Mouse (Mus musculus): ENCODE data around the gene Tcf12. TPM values are rescaled to one million over a fixed set of nuclear protein-coding genes. Genes with fewer than 3 reads are reported as not detected.

The Tcf12 gene
- polyA plus RNA-seq, 1 experiment: 52.1 TPM

DNA sequence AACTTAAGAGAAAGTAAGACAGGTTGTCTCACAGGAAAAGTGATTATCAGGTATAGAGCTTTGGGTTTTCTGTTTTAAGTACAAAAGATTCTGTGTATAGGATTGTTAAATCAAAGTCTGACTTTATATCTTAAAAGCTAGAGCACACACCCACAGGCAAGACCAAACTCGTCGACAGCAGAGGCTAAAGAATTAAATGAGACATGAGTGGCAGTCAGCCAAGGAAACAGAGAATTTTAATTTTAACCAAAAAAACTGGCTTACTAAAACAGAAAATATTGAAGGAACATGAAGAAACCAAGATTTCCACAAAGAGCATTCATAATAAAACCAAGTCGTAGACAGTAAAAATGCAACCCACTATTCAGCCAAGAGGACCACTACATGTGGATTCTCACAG lies 90.2 kb downstream of the Tcf12 start:
- no peak for TF ChIP-seq CTCF (IDR thresholded peaks at IDR 0.05; ENCODE audit: extremely low read depth, insufficient read depth, insufficient read length, insufficient replicate concordance)
- TF ChIP-seq POLR2A (IDR thresholded peaks at IDR 0.05; ENCODE audit: low read depth, low read length): no peak
- H3K27ac ChIP-seq (ENCODE audit: insufficient read depth, low read length): no peak overlapping the region
- no peak for DNase-seq (ENCODE audit: low read depth in 1 of 2, low spot score in 2 of 2)
- no peaks in the 10 kb centered on the region for H3K27me3 ChIP-seq (ENCODE audit: control insufficient read depth, insufficient read depth, low read length)
- H3K36me3 ChIP-seq (ENCODE audit: control insufficient read depth, insufficient read depth, low read length): no peaks in the 10 kb centered on the region
- 66% methylated on average over 3 of the region's 3 CpGs for WGBS
- H3K4me3 ChIP-seq (ENCODE audit: extremely low read depth, insufficient read depth, insufficient read length): no peak overlapping the region
- H3K4me1 ChIP-seq (ENCODE audit: control insufficient read depth, insufficient read depth, insufficient read length): no peaks in the 10 kb centered on the region

DNA sequence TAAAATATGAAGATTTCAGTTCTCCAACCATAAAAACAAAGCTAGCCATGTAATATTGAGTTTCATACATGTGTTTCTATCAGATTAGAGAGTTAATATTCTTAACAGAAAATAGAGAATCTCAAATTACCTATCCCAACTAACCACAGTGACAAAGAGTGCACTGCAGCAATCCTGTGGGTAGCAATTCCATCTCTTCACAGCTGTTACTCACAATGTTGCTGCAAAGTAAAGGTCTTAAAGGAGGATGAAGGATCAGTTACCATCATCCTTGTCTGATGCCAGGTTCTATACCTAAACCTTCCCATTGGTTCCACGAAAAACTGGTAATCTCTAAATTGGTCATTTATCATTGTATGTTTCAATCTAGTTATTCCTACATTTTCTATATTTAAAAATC lies 95.7 kb downstream of the Tcf12 start:
- 95% methylated on average over 1 of the region's 1 CpGs for WGBS
- no peak for DNase-seq (ENCODE audit: low read depth in 1 of 2, low spot score in 2 of 2)
- no peaks in the 10 kb centered on the region for H3K27me3 ChIP-seq (ENCODE audit: control insufficient read depth, insufficient read depth, low read length)
- peaks cover 2% of the 10 kb centered on the region for H3K4me1 ChIP-seq (ENCODE audit: control insufficient read depth, insufficient read depth, insufficient read length)
- H3K36me3 ChIP-seq (ENCODE audit: control insufficient read depth, insufficient read depth, low read length): no peaks in the 10 kb centered on the region
- no peak overlapping the region for H3K4me3 ChIP-seq (ENCODE audit: extremely low read depth, insufficient read depth, insufficient read length)
- no peak overlapping the region for H3K27ac ChIP-seq (ENCODE audit: insufficient read depth, low read length)
- TF ChIP-seq CTCF (IDR thresholded peaks at IDR 0.05; ENCODE audit: extremely low read depth, insufficient read depth, insufficient read length, insufficient replicate concordance): no peak
- no peak for TF ChIP-seq POLR2A (IDR thresholded peaks at IDR 0.05; ENCODE audit: low read depth, low read length)

DNA sequence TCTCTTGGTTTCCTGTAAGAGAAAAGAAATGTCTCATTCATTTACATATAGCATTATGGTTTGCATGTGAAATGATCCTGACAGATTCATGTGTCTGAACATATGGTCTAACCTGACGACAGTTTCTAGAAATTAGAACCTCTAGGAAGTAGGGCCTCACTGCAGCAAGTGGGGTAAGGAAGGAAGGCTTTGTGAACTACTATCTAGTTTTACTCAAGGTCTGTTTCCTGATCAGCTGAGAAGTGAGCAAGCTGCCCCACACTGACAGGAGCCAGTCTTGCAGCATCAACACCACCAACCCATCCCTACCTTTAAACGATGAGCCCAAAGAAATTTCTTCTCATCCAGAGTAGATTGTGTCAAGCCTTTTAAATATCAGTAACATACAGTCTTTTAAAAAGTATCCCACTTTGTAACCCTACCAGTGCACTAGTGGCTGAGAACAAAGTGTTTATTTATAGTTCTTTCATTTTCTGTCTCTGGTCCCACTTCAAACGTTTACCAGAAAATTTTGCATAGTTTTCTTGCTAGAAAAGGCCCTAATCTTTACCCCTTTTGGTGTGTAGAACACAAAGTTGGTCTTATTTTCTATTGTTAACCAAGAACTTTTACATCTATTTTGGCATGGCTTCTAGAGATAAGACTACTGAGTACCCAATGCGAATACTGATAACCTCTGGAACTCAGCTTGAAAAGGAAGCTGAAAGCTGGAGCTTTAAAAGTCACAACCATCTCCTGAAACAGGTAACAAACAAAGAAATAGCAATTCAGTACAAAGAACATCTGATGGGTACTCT lies 96.9 kb downstream of the Tcf12 start:
- Histone ChIP-seq H3K4me3 (ENCODE audit: extremely low read depth, insufficient read depth, insufficient read length) (no peak overlapping the region), H3K27me3 (ENCODE audit: control insufficient read depth, insufficient read depth, low read length) (no peaks in the 10 kb centered on the region), H3K4me1 (ENCODE audit: control insufficient read depth, insufficient read depth, insufficient read length) (peaks cover 2% of the 10 kb centered on the region), H3K27ac (ENCODE audit: insufficient read depth, low read length) (no peak overlapping the region), H3K36me3 (ENCODE audit: control insufficient read depth, insufficient read depth, low read length) (no peaks in the 10 kb centered on the region)
- 34% methylated on average over 4 of the region's 4 CpGs for WGBS
- TF ChIP-seq POLR2A (IDR thresholded peaks at IDR 0.05; ENCODE audit: low read depth, low read length) (no peak), CTCF (IDR thresholded peaks at IDR 0.05; ENCODE audit: extremely low read depth, insufficient read depth, insufficient read length, insufficient replicate concordance) (no peak)
- no peak for DNase-seq (ENCODE audit: low read depth in 1 of 2, low spot score in 2 of 2)

DNA sequence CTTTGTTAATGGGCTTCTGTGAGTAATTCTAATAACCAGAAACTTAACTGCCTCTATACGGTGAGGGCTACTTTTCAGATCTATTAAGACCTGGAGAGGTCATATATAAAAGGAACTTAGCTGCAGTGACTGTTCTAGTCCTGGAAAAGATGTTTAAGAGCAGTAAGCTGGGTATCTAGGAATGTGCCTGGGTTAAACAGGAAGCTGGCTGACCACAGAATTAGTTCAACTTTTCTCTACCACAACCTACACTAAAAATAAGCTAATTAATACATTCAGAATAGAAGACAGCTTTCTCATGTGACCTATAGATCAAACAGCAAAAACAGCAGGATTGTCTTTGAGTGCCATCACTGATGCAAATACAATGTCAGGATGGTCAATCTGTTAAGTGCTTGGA lies 98.1 kb downstream of the Tcf12 start:
- H3K4me1 ChIP-seq (ENCODE audit: control insufficient read depth, insufficient read depth, insufficient read length): peaks cover 2% of the 10 kb centered on the region
- DNase-seq (ENCODE audit: low read depth in 1 of 2, low spot score in 2 of 2): no peak
- no peak overlapping the region for H3K4me3 ChIP-seq (ENCODE audit: extremely low read depth, insufficient read depth, insufficient read length)
- no peaks in the 10 kb centered on the region; the same call in 1 of the 2 replicates for H3K36me3 ChIP-seq (ENCODE audit: control insufficient read depth, insufficient read depth, low read length)
- no peak overlapping the region for H3K27ac ChIP-seq (ENCODE audit: insufficient read depth, low read length)
- H3K27me3 ChIP-seq (ENCODE audit: control insufficient read depth, insufficient read depth, low read length): no peaks in the 10 kb centered on the region
- TF ChIP-seq POLR2A (IDR thresholded peaks at IDR 0.05; ENCODE audit: low read depth, low read length) (no peak), CTCF (IDR thresholded peaks at IDR 0.05; ENCODE audit: extremely low read depth, insufficient read depth, insufficient read length, insufficient replicate concordance) (no peak)
- WGBS: 58% methylated on average over 1 of the region's 1 CpGs

DNA sequence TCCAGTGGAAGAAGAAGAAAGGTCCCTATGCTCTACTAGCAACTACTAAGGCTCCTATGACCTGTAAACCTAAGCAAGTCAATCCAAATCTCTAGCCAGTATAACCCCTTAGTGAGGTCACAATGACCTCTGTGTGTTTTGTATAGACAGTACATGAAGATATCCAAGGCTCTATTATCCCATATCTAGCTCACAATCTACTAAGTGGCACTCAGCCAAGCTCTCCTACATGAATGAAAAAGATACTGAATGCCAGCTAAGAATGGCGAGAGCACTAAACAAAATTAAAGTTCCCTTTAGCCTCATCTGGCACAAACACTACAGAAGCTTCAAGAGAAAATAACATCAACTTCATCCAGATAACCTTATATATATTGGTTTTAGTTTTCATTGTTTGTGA lies 103.0 kb downstream of the Tcf12 start:
- 82% methylated on average over 1 of the region's 1 CpGs for WGBS
- Histone ChIP-seq H3K36me3 (ENCODE audit: control insufficient read depth, insufficient read depth, low read length) (no peaks in the 10 kb centered on the region; the same call in 1 of the 2 replicates), H3K27ac (ENCODE audit: insufficient read depth, low read length) (no peak overlapping the region), H3K4me1 (ENCODE audit: control insufficient read depth, insufficient read depth, insufficient read length) (no peaks in the 10 kb centered on the region), H3K27me3 (ENCODE audit: control insufficient read depth, insufficient read depth, low read length) (no peaks in the 10 kb centered on the region), H3K4me3 (ENCODE audit: extremely low read depth, insufficient read depth, insufficient read length) (no peak overlapping the region)
- TF ChIP-seq POLR2A (IDR thresholded peaks at IDR 0.05; ENCODE audit: low read depth, low read length): no peak
- TF ChIP-seq CTCF (IDR thresholded peaks at IDR 0.05; ENCODE audit: extremely low read depth, insufficient read depth, insufficient read length, insufficient replicate concordance): no peak
- DNase-seq (ENCODE audit: low read depth in 1 of 2, low spot score in 2 of 2): no peak

DNA sequence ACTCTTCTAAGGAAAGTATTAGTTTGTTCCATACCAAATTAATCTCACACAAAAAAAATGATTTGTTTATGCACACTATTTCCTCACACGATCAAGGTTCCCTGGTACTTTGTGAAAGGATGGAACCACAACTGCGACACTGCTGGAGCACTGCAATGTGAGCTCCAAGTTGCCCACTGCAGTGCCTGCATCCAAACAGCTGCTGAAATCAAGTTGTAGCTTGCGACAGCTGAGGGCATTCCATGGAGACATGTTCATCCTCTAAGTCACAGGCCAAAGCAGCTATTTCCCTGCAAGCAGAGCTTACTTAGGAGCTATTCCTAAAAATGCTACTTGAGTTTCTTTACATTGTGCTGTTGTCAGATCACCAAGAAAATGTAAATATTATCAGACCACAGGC lies 120.5 kb downstream of the Tcf12 start:
- no peak overlapping the region for H3K27ac ChIP-seq (ENCODE audit: insufficient read depth, low read length)
- no peaks in the 10 kb centered on the region for H3K36me3 ChIP-seq (ENCODE audit: control insufficient read depth, insufficient read depth, low read length)
- no peak overlapping the region for H3K4me3 ChIP-seq (ENCODE audit: extremely low read depth, insufficient read depth, insufficient read length)
- TF ChIP-seq POLR2A (IDR thresholded peaks at IDR 0.05; ENCODE audit: low read depth, low read length): no peak
- no peak for TF ChIP-seq CTCF (IDR thresholded peaks at IDR 0.05; ENCODE audit: extremely low read depth, insufficient read depth, insufficient read length, insufficient replicate concordance)
- no peak for DNase-seq (ENCODE audit: low read depth in 1 of 2, low spot score in 2 of 2)
- H3K4me1 ChIP-seq (ENCODE audit: control insufficient read depth, insufficient read depth, insufficient read length): peaks cover 6% of the 10 kb centered on the region; the same call in 1 of the 2 replicates
- no peaks in the 10 kb centered on the region for H3K27me3 ChIP-seq (ENCODE audit: control insufficient read depth, insufficient read depth, low read length)
- 95% methylated on average over 3 of the region's 3 CpGs for WGBS

DNA sequence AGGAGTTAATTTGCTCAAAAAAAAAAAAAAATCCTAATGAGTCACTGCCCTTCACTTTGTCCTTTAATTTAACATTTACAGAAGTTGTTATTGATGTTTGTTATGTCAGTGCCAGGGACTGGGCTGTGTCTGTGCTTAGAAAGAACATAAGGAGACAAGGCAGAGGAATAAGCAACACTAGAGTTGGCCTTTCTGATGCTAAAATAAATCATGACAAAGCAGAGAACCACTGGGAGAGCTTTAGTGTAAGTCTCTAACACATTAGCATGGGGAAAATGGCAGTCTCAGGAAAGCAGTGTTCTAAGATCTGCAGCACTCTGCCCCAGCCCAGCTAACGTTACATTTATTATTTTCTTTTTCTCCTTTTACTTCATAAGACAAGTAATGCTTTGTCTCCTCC lies 121.3 kb downstream of the Tcf12 start:
- DNase-seq (ENCODE audit: low read depth in 1 of 2, low spot score in 2 of 2): no peak
- TF ChIP-seq POLR2A (IDR thresholded peaks at IDR 0.05; ENCODE audit: low read depth, low read length): no peak
- no peak for TF ChIP-seq CTCF (IDR thresholded peaks at IDR 0.05; ENCODE audit: extremely low read depth, insufficient read depth, insufficient read length, insufficient replicate concordance)
- peaks cover 6% of the 10 kb centered on the region for H3K4me1 ChIP-seq (ENCODE audit: control insufficient read depth, insufficient read depth, insufficient read length)
- H3K27ac ChIP-seq (ENCODE audit: insufficient read depth, low read length): no peak overlapping the region
- no peaks in the 10 kb centered on the region for H3K27me3 ChIP-seq (ENCODE audit: control insufficient read depth, insufficient read depth, low read length)
- WGBS: 92% methylated on average over 1 of the region's 1 CpGs
- H3K36me3 ChIP-seq (ENCODE audit: control insufficient read depth, insufficient read depth, low read length): no peaks in the 10 kb centered on the region
- no peak overlapping the region for H3K4me3 ChIP-seq (ENCODE audit: extremely low read depth, insufficient read depth, insufficient read length)

All from spleen, adult 2 months (tissue).